Mouse (Mus musculus) spleen, adult 2 months (tissue): Measurements from ENCODE around the gene Tmem198. TPM values are rescaled to one million over a fixed set of nuclear protein-coding genes. Genes with fewer than 3 reads are reported as not detected.

ENCODE experiments used
- DNase-seq, 2 experiments: peaks; one replicate each; pipeline versions ENCODE4 v3.0.0 to v3.0.0-alpha.2; 2012 to 2021; ENCODE audit warnings: low spot score in 2 of 2, low read depth in 1 of 2
- H3K27ac ChIP-seq: fragments of 200-500 bp; 2 replicates; pipeline ENCODE4 v1.5.1; 2012; ENCODE audit warnings: low read length, inconsistent platforms; ENCODE audit not compliant: insufficient read depth
- H3K27me3 ChIP-seq: fragments of 200-500 bp; 2 replicates; pipeline ENCODE4 v1.6.1; 2012; ENCODE audit warnings: mild to moderate bottlenecking, moderate library complexity, low read length, inconsistent platforms; ENCODE audit not compliant: control insufficient read depth, insufficient read depth
- H3K36me3 ChIP-seq: fragments of 200-500 bp; 2 replicates; pipeline ENCODE4 v1.6.1; 2012; ENCODE audit warnings: mild to moderate bottlenecking, low read length, inconsistent platforms; ENCODE audit not compliant: control insufficient read depth, insufficient read depth
- H3K4me1 ChIP-seq: fragments of 200-500 bp; 2 replicates; pipeline ENCODE4 v1.6.1; 2011; ENCODE audit warnings: inconsistent platforms; ENCODE audit not compliant: control insufficient read depth, insufficient read depth, insufficient read length
- H3K4me3 ChIP-seq: fragments of 200-500 bp; 2 replicates; pipeline ENCODE4 v1.5.1; 2011; ENCODE audit warnings: mild to moderate bottlenecking, inconsistent platforms; ENCODE audit not compliant: insufficient read depth, insufficient read length; ENCODE audit errors: extremely low read depth
- CTCF ChIP-seq: fragments of 200-500 bp; IDR thresholded peaks from 2 replicates; pipeline ENCODE4 v1.5.1; 2011; ENCODE audit warnings: mild to moderate bottlenecking, inconsistent platforms; ENCODE audit not compliant: insufficient read depth, insufficient read length, insufficient replicate concordance; ENCODE audit errors: extremely low read depth
- POLR2A ChIP-seq: fragments of 200-500 bp; IDR thresholded peaks from 2 replicates; pipeline ENCODE4 v1.6.1; 2011; ENCODE audit warnings: low read depth, low read length, inconsistent platforms
- WGBS: fragments of 180-500 bp; shearing (Covaris S2); methylation state at CpG from one replicate; pipeline ENCODE4 v1.1.7; 2018; 5-methylcytosine and 5-hydroxymethylcytosine counted together
- polyA plus RNA-seq: library from polyadenylated mRNA; depleted of rRNA; stranded (reverse); fragments of >200 nt; gene quantifications from 2 replicates; pipeline ENCODE4 v1.2.3, GENCODE M21; 2012

The Tmem198 gene
- polyA plus RNA-seq, 1 experiment, result 2.6 TPM

- DNase-seq, result peak; percentile 54 to 84
- Histone ChIP-seq H3K27ac (no peak overlapping the region), H3K36me3 (peaks cover 16% of the 10 kb centered on the region), H3K27me3 (no peaks in the 10 kb centered on the region), H3K4me3 (no peak overlapping the region; the same call in 1 of the 2 replicates), H3K4me1 (peaks cover 19% of the 10 kb centered on the region)
- WGBS, result 10% methylated on average over 35 of the region's 35 CpGs
- peak; percentile 74 for TF ChIP-seq CTCF
- TF ChIP-seq POLR2A, result no peak
Measured at GRCm38 (mm10) chr1:75477264-75477965, 1.9 kb upstream of the Tmem198 start.

- no peak for DNase-seq
- H3K27me3 ChIP-seq, result no peaks in the 10 kb centered on the region
Measured at GRCm38 (mm10) chr1:75477966-75478290, 1.4 kb upstream of the Tmem198 start.

DNA sequence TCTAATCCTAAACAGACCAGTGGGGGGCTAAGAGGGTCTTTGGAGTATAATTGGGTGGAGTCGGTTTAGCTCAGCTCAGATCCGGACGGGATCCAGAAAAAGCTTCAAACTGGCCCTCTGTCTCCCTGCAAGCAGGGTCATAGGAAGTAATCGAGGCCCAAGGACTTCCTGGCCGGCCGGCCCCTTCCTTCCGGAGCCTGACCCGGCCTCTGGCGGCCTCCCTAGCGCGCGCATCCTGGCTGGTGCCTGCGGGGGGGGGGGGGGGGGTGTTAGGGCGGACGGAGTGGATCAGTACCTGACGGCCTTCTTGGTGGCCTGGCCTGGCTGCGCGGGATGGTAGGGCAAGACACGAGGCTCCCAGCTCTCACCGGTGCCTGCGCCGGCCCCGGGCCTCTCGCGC, 835 bp upstream of the Tmem198 start:
- 1% methylated on average over 22 of the region's 25 CpGs for WGBS
- TF ChIP-seq CTCF, result no peak
- H3K36me3 ChIP-seq, result peaks cover 16% of the 10 kb centered on the region
- peak in 1 of 2 experiments; percentile 37 for DNase-seq
- H3K27me3 ChIP-seq, result no peaks in the 10 kb centered on the region
- peaks cover 19% of the 10 kb centered on the region for H3K4me1 ChIP-seq
- H3K4me3 ChIP-seq, result peak overlapping the region; percentile 79
- peak overlapping the region; percentile 84 for H3K27ac ChIP-seq

More at GRCm38 (mm10) chr1:75477966-75478290, 1.4 kb upstream of the Tmem198 start:
- peaks cover 19% of the 10 kb centered on the region for H3K4me1 ChIP-seq
- WGBS, result 37% methylated on average over 3 of the region's 3 CpGs
- no peak overlapping the region for H3K27ac ChIP-seq
- H3K4me3 ChIP-seq, result no peak overlapping the region
- TF ChIP-seq POLR2A (no peak), CTCF (no peak)
- H3K36me3 ChIP-seq, result peaks cover 16% of the 10 kb centered on the region

- DNase-seq, result no peak
- TF ChIP-seq POLR2A (no peak), CTCF (no peak)
- Histone ChIP-seq H3K27ac (no peak overlapping the region), H3K27me3 (peaks cover 4% of the 10 kb centered on the region; the same call in 1 of the 2 replicates), H3K4me1 (peaks cover 19% of the 10 kb centered on the region), H3K36me3 (peaks cover 15% of the 10 kb centered on the region), H3K4me3 (peak overlapping the region; percentile 79)
- 5% methylated on average over 24 of the region's 24 CpGs for WGBS
Measured at GRCm38 (mm10) chr1:75479635-75479989, 280 bp downstream of the Tmem198 start.

DNA sequence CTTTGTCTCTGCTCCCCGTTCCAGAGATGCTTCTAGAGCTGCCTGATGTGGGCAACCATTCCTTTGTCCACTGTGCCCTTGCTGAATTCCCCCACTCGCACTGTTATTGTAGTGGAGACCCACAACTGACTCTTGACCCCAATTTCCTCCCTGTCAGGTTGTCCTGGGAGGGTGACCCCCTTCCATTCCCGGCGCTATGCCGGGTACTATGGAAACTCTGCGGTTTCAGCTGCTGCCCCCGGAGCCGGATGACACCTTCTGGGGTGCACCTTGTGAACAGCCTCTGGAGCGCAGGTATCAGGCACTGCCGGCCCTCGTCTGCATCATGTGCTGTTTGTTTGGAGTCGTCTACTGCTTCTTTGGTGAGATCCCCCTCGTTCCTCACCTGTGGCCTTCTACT, 704 bp downstream of the Tmem198 start:
- DNase-seq, result no peak
- Histone ChIP-seq H3K27me3 (peaks cover 7% of the 10 kb centered on the region; the same call in 1 of the 2 replicates), H3K36me3 (peaks cover 11% of the 10 kb centered on the region), H3K27ac (no peak overlapping the region), H3K4me1 (peaks cover 19% of the 10 kb centered on the region), H3K4me3 (no peak overlapping the region)
- TF ChIP-seq POLR2A, result no peak
- TF ChIP-seq CTCF, result no peak
- WGBS, result 26% methylated on average over 13 of the region's 13 CpGs

GRCm38 (mm10) chr1:75480735-75481134, 1.4 kb downstream of the Tmem198 start:
- Histone ChIP-seq H3K36me3 (peaks cover 4% of the 10 kb centered on the region; the same call in 1 of the 2 replicates), H3K4me1 (peaks cover 19% of the 10 kb centered on the region), H3K27ac (no peak overlapping the region), H3K4me3 (no peak overlapping the region), H3K27me3 (peaks cover 8% of the 10 kb centered on the region; the same call in 1 of the 2 replicates)
- WGBS, result 85% methylated on average over 7 of the region's 7 CpGs
- TF ChIP-seq POLR2A (no peak), CTCF (no peak)
- no peak for DNase-seq

GRCm38 (mm10) chr1:75486561-75486960, 7.2 kb downstream of the Tmem198 start:
- Histone ChIP-seq H3K27ac (no peak overlapping the region), H3K36me3 (no peaks in the 10 kb centered on the region), H3K27me3 (peaks cover 19% of the 10 kb centered on the region; the same call in 1 of the 2 replicates), H3K4me1 (peaks cover 3% of the 10 kb centered on the region; the same call in 1 of the 2 replicates), H3K4me3 (no peak overlapping the region)
- no peak for TF ChIP-seq POLR2A
- TF ChIP-seq CTCF, result no peak
- 9% methylated on average over 24 of the region's 24 CpGs for WGBS
- no peak for DNase-seq
